Mouse (Mus musculus) lung, embryonic 14.5 days (tissue): ENCODE data around the gene Ugt1a6b. TPM values are rescaled to one million over a fixed set of nuclear protein-coding genes. Genes with fewer than 3 reads are reported as not detected.
A peak's percentile ranks its signal among the peaks of the same experiment; 100 is the strongest.
"Not testable (repeated sequence)": the region's sequence is repeated elsewhere in the genome, so short reads cannot be mapped to it uniquely, and the experiment has no call there.

Experiments used
- ATAC-seq: fragments of 200-750 bp; cut with Nextera tagmentation; 2 replicates; pipeline ENCODE4 v1.8.0; 2017; ENCODE audit warnings: mild to moderate bottlenecking, moderate TSS enrichment, moderate library complexity; ENCODE audit not compliant: insufficient read depth
- DNase-seq: peaks from one replicate; pipeline ENCODE4 v3.0.0-alpha.2; 2015
- H3K27ac ChIP-seq: fragments of 300-500 bp; sonication (generic); 2 replicates; pipeline ENCODE4 v1.5.1; 2014; ENCODE audit warnings: low read depth, mild to moderate bottlenecking, moderate library complexity
- H3K27me3 ChIP-seq: fragments of 300-500 bp; sonication (generic); 2 replicates; pipeline ENCODE4 v1.6.1; 2014; ENCODE audit warnings: low read length, control low read depth; ENCODE audit not compliant: insufficient read depth
- H3K36me3 ChIP-seq: fragments of 300-500 bp; sonication (generic); 2 replicates; pipeline ENCODE4 v1.6.1; 2014; ENCODE audit warnings: control low read depth; ENCODE audit not compliant: insufficient read depth
- H3K4me1 ChIP-seq: fragments of 300-500 bp; sonication (generic); 2 replicates; pipeline ENCODE4 v1.6.1; 2014; ENCODE audit warnings: antibody characterized with exemption, control low read depth; ENCODE audit not compliant: insufficient read depth
- H3K4me2 ChIP-seq: fragments of 300-500 bp; sonication (generic); 2 replicates; pipeline ENCODE4 v1.6.1; 2014; ENCODE audit warnings: mild to moderate bottlenecking
- H3K4me3 ChIP-seq: fragments of 300-500 bp; sonication (generic); 2 replicates; pipeline ENCODE4 v1.5.1; 2014; ENCODE audit warnings: low read depth, low read length
- H3K9ac ChIP-seq: fragments of 300-500 bp; sonication (generic); 2 replicates; pipeline ENCODE4 v1.6.1; 2014
- H3K9me3 ChIP-seq: fragments of 300-500 bp; sonication (generic); 2 replicates; pipeline ENCODE4 v1.6.1; 2016; ENCODE audit warnings: low read depth, low read length, control low read depth
- CTCF ChIP-seq: IDR thresholded peaks from 2 replicates; pipeline ENCODE4 v1.5.1; 2016; ENCODE audit warnings: antibody characterized with exemption, low read depth
- WGBS: fragments of 180-500 bp; shearing (Covaris S2); extraction: QIAGEN DNeasy Blood & Tissue Kit; methylation state at CpG from one replicate; pipeline ENCODE4 v1.1.7; 2014; 5-methylcytosine and 5-hydroxymethylcytosine counted together
- polyA plus RNA-seq: library from polyadenylated mRNA; unstranded; fragments of >200 nt; fragmentation: Nextera tagmentation; extraction: Ambion mirVana; gene quantifications from 2 replicates; pipeline ENCODE4 v1.2.1, GENCODE M21; 2014

Gene Ugt1a6b
- polyA plus RNA-seq, 1 experiment from 2014 or later: not detected

DNA sequence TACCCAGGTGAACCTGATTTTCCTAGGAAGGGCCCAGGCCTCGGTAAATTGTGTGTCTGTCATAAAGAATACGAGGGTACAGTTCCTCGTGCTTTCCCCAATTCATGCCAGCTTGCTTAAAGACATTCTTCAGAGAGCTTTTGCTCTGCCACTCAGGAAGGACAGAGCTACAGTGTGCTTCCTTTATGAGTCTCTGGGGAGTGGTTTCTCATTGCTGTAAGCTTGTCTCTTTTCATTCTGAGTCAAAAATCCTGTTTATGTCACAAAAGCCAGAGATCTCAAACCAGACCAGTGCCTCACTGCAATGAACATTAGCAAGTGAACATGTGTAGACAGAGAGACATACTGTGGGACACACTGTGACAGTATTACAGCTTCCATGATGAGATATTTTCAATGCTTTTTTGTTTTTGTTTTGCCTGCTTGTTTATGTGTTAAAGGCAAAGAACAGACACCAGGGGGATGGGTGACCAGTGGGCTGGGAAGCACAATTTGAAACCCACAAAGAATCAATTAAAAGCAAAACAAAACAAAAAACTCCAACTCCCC lies 30.9 kb downstream of the Ugt1a6b start:
- Histone ChIP-seq H3K9ac (no peak overlapping the region), H3K4me2 (no peak overlapping the region), H3K27ac (no peak overlapping the region), H3K36me3 (no peaks in the 10 kb centered on the region), H3K9me3 (no peaks in the 10 kb centered on the region), H3K27me3 (no peaks in the 10 kb centered on the region), H3K4me1 (peaks cover 6% of the 10 kb centered on the region), H3K4me3 (no peak overlapping the region)
- 60% methylated on average over 3 of the region's 3 CpGs for WGBS
- ATAC-seq (no peak), DNase-seq (no peak)
- no peak for TF ChIP-seq CTCF

DNA sequence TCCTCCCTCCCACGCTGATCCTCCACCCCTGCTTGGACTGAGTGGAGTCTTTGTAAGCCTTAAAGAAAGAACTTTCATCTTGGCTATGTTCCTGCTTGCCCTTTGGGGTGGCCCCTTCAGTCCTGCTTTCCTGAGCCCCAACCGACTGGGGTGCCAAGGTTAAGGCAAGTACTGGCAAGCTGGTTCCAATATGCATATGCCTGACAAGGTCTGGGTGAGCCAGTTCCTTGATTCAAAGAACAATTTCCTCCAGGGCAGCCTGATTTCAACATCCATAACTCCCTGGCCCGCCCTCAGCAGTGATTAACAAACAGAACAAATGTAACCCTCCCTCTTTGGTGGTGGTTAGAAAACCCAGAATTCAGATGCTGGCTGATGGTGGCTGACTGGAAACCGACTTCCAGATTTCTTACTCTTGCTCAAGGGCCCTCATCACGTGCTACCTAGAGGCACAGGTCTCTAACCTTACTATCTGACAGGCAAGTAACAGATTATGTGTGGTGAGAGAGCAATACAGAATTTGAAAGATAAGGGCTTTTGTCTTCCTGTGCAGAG lies 31.5 kb downstream of the Ugt1a6b start, which contains the start of gene Ugt1a6a:
TSS of gene Ugt1a6a (plus strand) at position 353 of the 555 bp plus-strand sequence.
- not testable (repeated sequence) for H3K4me3 ChIP-seq, H3K4me2 ChIP-seq, H3K9ac ChIP-seq, H3K4me1 ChIP-seq, H3K27ac ChIP-seq, H3K9me3 ChIP-seq, H3K36me3 ChIP-seq, H3K27me3 ChIP-seq
- WGBS: 38% methylated on average over 5 of the region's 5 CpGs
- peak; percentile 14 for DNase-seq
- peak; percentile 56; the same call in 1 of the 2 replicates for ATAC-seq

DNA sequence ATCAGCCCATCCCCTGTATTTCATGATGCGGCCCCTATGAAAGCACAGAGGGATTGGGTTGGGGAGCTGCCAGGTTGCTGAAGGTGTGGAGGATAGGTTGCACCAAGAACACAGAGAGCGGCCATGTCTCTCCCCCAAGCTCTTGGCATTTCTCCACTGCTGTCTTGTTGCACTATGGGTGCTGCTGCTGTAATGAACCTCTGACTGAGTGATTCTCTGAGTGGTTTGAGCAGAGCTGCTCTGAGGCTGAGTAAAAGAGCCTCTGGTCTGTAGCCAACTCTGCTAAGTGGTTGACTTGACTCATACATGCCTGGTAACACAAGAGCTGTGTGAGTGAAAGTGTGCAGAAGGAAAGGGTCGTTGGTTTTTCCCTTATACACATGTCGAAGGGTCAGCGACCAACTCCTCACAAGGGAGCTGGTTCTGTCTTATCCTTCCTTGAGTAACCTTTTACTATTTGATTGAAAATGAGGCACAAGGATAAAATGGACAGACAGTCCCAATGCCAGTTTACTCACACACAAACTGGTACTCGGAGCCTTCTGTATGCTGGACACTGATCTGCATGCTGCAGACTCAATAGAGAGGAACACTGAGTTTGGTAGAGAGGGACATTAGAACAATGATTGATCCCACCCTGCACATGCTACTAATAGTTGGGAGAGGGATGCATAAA lies 32.3 kb downstream of the Ugt1a6b start:
- WGBS: 80% methylated on average over 5 of the region's 6 CpGs
- not testable (repeated sequence) for H3K27me3 ChIP-seq, H3K36me3 ChIP-seq, H3K4me1 ChIP-seq, ATAC-seq, H3K9ac ChIP-seq, H3K4me3 ChIP-seq, H3K27ac ChIP-seq, H3K9me3 ChIP-seq, DNase-seq, H3K4me2 ChIP-seq

DNA sequence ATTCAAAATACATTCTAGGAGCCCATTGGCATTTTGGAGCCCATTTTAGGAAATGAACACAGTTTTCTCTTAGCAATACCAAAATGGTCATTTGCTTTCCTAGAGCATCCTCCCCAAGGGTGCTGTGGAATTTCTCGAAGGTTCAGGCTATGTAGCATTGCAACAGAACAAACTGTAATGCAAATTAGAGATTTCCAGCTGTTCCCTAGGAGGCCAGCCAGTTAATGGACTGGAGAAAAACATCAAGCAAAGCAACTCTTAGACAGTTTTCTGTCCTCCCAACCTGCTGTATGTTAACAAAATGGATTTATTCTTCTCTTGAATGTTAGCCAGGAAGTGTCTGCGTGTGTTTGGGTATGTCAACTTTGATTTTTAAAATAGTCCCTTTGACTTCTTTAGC lies 33.6 kb downstream of the Ugt1a6b start:
- DNase-seq: no peak
- whole genome bisulfite sequencing: 61% methylated on average over 2 of the region's 2 CpGs

DNA sequence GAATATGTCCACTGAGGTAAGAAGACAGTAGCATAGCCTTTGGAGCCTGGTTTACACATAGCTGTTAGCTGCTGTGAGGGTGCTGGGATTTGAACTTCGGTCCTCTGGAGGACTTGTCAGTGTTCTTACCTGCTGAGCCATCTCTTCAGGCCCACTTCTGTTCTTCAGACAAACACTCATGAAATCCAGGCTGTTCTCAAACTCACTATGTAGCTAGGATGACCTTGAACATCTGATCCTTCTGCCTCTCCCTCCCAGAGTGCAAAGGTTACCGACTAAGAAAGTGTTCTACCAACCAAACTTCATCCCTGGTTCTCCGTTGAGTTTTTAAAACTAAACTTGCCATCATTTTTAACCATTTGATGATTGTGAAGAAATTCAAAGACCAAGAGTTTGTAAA lies 34.2 kb downstream of the Ugt1a6b start:
- no peak for TF ChIP-seq CTCF

More for the DNA sequence above, 33.6 kb downstream of the Ugt1a6b start:
- no peak for ATAC-seq
- H3K9ac ChIP-seq: no peak overlapping the region
- H3K4me3 ChIP-seq: no peak overlapping the region
- H3K27ac ChIP-seq: no peak overlapping the region
- H3K27me3 ChIP-seq: no peaks in the 10 kb centered on the region
- H3K9me3 ChIP-seq: no peaks in the 10 kb centered on the region
- H3K4me2 ChIP-seq: no peak overlapping the region
- H3K36me3 ChIP-seq: no peaks in the 10 kb centered on the region
- H3K4me1 ChIP-seq: peaks cover 6% of the 10 kb centered on the region
- TF ChIP-seq CTCF: no peak

DNA sequence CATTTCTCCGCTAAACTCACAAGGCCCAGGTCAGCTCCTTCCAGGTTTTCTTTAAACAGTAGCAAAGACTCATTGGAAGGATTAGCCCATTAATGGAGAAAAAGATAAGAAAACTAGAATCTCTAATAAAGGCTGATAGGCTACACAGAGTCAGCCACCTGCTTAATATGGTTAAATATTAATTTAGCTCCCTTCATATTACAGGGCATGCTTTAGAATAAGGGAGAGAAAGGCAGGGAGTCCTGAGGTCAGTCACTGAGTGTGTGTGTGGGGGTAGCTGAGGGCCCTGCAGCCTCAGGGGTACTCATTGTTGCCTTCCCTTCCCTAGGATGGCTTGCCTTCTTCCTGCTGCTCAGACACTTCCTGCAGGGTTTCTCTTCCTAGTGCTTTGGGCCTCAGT lies 35.1 kb downstream of the Ugt1a6b start:
- Histone ChIP-seq H3K9ac (no peak overlapping the region), H3K4me3 (no peak overlapping the region), H3K4me2 (no peak overlapping the region), H3K27ac (no peak overlapping the region), H3K9me3 (no peaks in the 10 kb centered on the region), H3K36me3 (no peaks in the 10 kb centered on the region), H3K27me3 (no peaks in the 10 kb centered on the region), H3K4me1 (peaks cover 6% of the 10 kb centered on the region)
- no peak for TF ChIP-seq CTCF
- no peak for ATAC-seq
- WGBS: 82% methylated on average over 1 of the region's 1 CpGs
- no peak for DNase-seq

More for the DNA sequence above, 34.2 kb downstream of the Ugt1a6b start:
- H3K9ac ChIP-seq: no peak overlapping the region
- peaks cover 6% of the 10 kb centered on the region for H3K4me1 ChIP-seq
- H3K4me3 ChIP-seq: no peak overlapping the region
- no peak for DNase-seq
- WGBS: 76% methylated on average over 3 of the region's 3 CpGs
- H3K27me3 ChIP-seq: no peaks in the 10 kb centered on the region
- no peak for ATAC-seq
- H3K36me3 ChIP-seq: no peaks in the 10 kb centered on the region
- H3K4me2 ChIP-seq: no peak overlapping the region
- H3K9me3 ChIP-seq: no peaks in the 10 kb centered on the region
- no peak overlapping the region for H3K27ac ChIP-seq

DNA sequence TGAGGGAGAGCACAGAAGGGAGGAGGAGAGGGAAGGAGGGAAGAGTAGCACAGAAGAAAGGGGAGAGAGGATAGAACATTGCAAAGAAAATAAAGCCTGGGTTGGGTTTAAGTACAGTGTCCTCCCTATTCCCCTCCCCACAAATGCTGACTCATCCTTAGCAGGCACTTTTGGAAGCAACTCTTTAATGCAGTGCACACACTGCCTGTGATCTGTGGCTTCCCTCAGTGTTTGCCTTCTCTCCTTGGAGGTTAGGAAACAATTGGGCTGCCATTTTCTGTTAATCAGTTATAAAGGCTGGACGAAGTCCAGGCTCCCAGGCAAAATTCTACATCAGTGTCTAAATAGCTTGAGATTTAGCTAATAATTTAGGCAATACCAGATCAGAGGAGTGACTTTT lies 37.4 kb downstream of the Ugt1a6b start:
- WGBS: 44% methylated on average over 1 of the region's 1 CpGs
- H3K27ac ChIP-seq, H3K4me2 ChIP-seq, H3K27me3 ChIP-seq, H3K4me1 ChIP-seq, H3K36me3 ChIP-seq, H3K9ac ChIP-seq, H3K9me3 ChIP-seq, H3K4me3 ChIP-seq: not testable (repeated sequence)
- ATAC-seq (peak; percentile 56; the same call in 1 of the 2 replicates), DNase-seq (peak; percentile 30)
